Mouse (Mus musculus) ES-E14 (cell line): ENCODE results near the gene Snrpa.

Experiments
- HCFC1 ChIP-seq: IDR thresholded peaks from 2 replicates; pipeline ENCODE4 v1.6.1; 2012; ENCODE audit warnings: low read length, inconsistent platforms, borderline replicate concordance; ENCODE audit not compliant: insufficient read depth
- ZC3H11A ChIP-seq: IDR thresholded peaks from 2 replicates; pipeline ENCODE4 v1.6.1; 2012; ENCODE audit warnings: low read depth, mild to moderate bottlenecking, inconsistent platforms, low read length, borderline replicate concordance

GRCm38 (mm10) chr7:27197136-27197535, 1.1 kb upstream of the Snrpa start:
- TF ChIP-seq ZC3H11A: no peak
- no peak for TF ChIP-seq HCFC1
